Mouse (Mus musculus) CD4-positive, CD25-positive, alpha-beta regulatory T cell, adult 2 months (primary cell): ENCODE results near the gene Olfr309.
"Not testable (repeated sequence)": the region's sequence is repeated elsewhere in the genome, so short reads cannot be mapped to it uniquely, and the experiment has no call there.

Source experiments
- DNase-seq: peaks from one replicate; pipeline ENCODE4 v3.0.0-alpha.2; 2012; ENCODE audit warnings: low read depth, low spot score

Olfr309 gene

GRCm38 (mm10) chr7:86313608-86314007 lies at the start of gene Olfr309:
Olfr309 (minus strand) TSS chr7:86313708.
- no peak for DNase-seq

DNA sequence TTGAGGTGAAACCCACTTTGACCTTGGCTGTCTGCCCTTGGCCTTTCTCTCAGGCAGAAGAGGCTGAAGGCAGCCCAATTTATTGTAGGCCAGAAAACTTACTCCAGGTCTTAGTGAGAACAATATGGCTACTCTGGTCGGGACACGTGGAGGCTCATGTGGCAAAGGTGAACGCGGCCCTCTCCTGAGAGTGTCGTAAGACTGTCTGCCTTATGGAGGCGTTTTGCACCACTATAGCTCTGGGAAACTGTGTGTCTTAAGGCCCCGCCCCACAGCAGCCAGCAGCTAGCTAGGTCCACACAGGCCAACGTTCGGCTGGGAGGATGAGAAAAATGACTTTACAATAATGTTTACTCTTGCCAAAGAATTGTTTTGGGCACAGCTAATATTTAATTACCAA lies 32.8 kb upstream of the Olfr309 start:
- DNase-seq: not testable (repeated sequence)

DNA sequence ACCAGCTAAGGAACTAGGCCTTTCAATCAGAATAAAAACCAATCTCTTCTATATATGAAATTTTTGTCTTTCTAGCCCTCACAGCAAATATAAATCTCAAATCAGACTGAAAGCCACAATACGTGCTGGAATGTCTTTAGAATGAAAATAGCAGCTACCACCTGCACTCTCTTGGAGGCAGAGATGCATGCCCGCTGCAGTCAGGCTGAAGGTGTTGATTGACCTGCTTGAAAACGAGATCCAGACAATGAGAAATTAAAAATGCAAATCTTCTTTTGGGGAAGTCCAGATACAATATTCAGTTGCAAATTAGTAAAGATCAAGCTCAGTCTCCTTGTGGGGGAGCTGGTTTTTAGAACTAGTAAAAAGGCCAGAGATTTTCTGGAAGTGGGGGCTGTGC lies 30.7 kb upstream of the Olfr309 start:
- DNase-seq: no peak

GRCm38 (mm10) chr7:86342881-86343565 lies 29.5 kb upstream of the Olfr309 start:
- no peak for DNase-seq

DNA sequence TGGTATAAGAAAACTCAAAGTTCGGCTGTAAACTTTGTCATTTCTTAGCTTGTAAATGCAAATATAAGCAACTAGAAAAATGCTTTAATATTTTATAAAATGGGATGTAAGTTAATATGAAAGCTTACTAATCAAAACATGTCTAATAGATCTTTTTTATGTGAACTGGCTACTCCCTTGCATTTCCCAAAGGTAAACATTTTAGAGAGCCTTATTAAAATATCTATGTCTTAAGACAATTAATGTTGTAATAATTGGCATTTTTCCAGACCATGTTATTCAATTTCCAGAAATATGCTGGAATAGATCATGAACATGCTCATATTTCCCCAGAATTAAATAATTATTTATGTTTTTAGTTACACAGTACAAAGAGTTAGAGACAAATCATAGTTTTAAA lies 24.0 kb upstream of the Olfr309 start, which contains the start of gene Olfr307:
TSS of gene Olfr307 (minus strand) at position 101 of the 400 bp plus-strand sequence.
- DNase-seq: no peak

GRCm38 (mm10) chr7:86325530-86325929 lies 12.0 kb upstream of the Olfr309 start, which contains the start of gene Olfr308:
Olfr308 (minus strand) TSS chr7:86325630.
- DNase-seq: no peak

DNA sequence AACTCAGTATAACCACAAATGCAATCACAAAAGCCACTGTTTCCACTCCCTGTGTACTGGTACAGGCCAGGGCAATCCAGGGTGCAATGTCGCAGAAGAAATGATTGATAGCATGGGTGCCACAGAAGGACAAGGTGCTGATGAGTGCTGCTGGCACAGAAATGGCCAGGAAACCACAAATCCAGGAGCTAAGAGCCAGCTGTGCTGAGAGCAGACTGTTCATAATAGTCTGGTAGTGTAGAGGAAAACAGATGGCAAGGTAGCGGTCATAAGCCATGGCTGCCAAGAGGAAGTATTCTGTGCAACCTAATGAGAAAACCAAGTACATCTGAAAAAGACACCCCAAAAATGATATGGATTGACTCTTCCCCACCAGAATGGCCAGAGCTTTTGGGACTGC lies 7.8 kb upstream of the Olfr309 start:
- DNase-seq: no peak

DNA sequence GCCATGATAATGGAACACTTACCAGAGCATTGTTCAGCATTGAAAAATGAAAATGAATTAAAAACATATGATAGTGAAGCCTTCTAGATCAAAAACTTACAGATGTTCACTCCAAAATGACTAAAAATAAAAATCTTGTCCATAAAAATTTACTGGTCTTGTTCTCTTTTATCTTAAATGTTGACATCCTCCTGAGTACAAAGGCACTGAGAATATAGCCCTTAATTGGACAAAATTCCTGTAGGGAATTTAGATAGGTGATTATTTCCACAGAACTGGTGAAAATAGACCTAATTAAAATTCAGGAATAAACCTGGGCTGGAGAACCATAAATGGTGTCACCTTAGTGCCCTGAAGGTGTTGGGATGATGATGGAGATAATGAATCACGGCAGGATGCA lies 36.4 kb downstream of the Olfr309 start, which contains the start of gene Olfr310:
TSS of gene Olfr310 (minus strand) at position 101 of the 400 bp plus-strand sequence.
- DNase-seq: no peak
